Mouse (Mus musculus): ENCODE data around the gene Arl6ip5. TPM values are rescaled to one million over a fixed set of nuclear protein-coding genes. Genes with fewer than 3 reads are reported as not detected.

Arl6ip5 gene
- polyA plus RNA-seq, 1 experiment = 66.0 TPM

- peaks cover 10% of the 10 kb centered on the region; the same call in 1 of the 2 replicates for H3K4me1 ChIP-seq (ENCODE audit: control insufficient read depth, insufficient read depth, low read length)
- no peaks in the 10 kb centered on the region for H3K27me3 ChIP-seq (replicated peaks; ENCODE audit: control insufficient read depth, insufficient read depth, low read length)
- DNase-seq = no peak
- no peak overlapping the region for H3K4me3 ChIP-seq (ENCODE audit: insufficient read depth, low read depth, low read length)
- TF ChIP-seq CTCF (conservative IDR thresholded peaks at IDR 0.05; ENCODE audit: insufficient read depth, insufficient read length, low read depth, low read length) (no peak), POLR2A (IDR thresholded peaks at IDR 0.05; ENCODE audit: low read depth, low read length) (no peak)
- WGBS = 46% methylated on average over 5 of the region's 5 CpGs
- no peaks in the 10 kb centered on the region for H3K36me3 ChIP-seq (ENCODE audit: control insufficient read depth, insufficient read depth, low read length)
- H3K27ac ChIP-seq (ENCODE audit: insufficient read depth, low read depth, low read length) = peak overlapping the region; percentile 54; the same call in 1 of the 2 replicates
Measured at GRCm38 (mm10) chr6:97222931-97223467, 12.5 kb downstream of the Arl6ip5 start.

- H3K27me3 ChIP-seq (replicated peaks; ENCODE audit: control insufficient read depth, insufficient read depth, low read length) = no peaks in the 10 kb centered on the region
- TF ChIP-seq POLR2A (IDR thresholded peaks at IDR 0.05; ENCODE audit: low read depth, low read length) = no peak
- no peak for TF ChIP-seq CTCF (conservative IDR thresholded peaks at IDR 0.05; ENCODE audit: insufficient read depth, insufficient read length, low read depth, low read length)
- H3K4me1 ChIP-seq (ENCODE audit: control insufficient read depth, insufficient read depth, low read length) = peaks cover 10% of the 10 kb centered on the region; the same call in 1 of the 2 replicates
- 80% methylated on average over 4 of the region's 4 CpGs for WGBS
- no peak overlapping the region for H3K27ac ChIP-seq (ENCODE audit: insufficient read depth, low read depth, low read length)
- no peak for DNase-seq
- H3K4me3 ChIP-seq (ENCODE audit: insufficient read depth, low read depth, low read length) = no peak overlapping the region
- no peaks in the 10 kb centered on the region for H3K36me3 ChIP-seq (ENCODE audit: control insufficient read depth, insufficient read depth, low read length)
Measured at GRCm38 (mm10) chr6:97223566-97223965, 13.1 kb downstream of the Arl6ip5 start.

- WGBS = 98% methylated on average over 8 of the region's 8 CpGs
- Histone ChIP-seq H3K27me3 (replicated peaks; ENCODE audit: control insufficient read depth, insufficient read depth, low read length) (no peaks in the 10 kb centered on the region), H3K4me1 (ENCODE audit: control insufficient read depth, insufficient read depth, low read length) (peaks cover 10% of the 10 kb centered on the region; the same call in 1 of the 2 replicates), H3K27ac (ENCODE audit: insufficient read depth, low read depth, low read length) (no peak overlapping the region), H3K4me3 (ENCODE audit: insufficient read depth, low read depth, low read length) (no peak overlapping the region), H3K36me3 (ENCODE audit: control insufficient read depth, insufficient read depth, low read length) (no peaks in the 10 kb centered on the region)
- no peak for DNase-seq
- TF ChIP-seq POLR2A (IDR thresholded peaks at IDR 0.05; ENCODE audit: low read depth, low read length) = no peak
- no peak for TF ChIP-seq CTCF (conservative IDR thresholded peaks at IDR 0.05; ENCODE audit: insufficient read depth, insufficient read length, low read depth, low read length)
Measured at GRCm38 (mm10) chr6:97224505-97224904, 14.0 kb downstream of the Arl6ip5 start.

GRCm38 (mm10) chr6:97226083-97226491 lies 15.6 kb downstream of the Arl6ip5 start:
- H3K36me3 ChIP-seq (ENCODE audit: control insufficient read depth, insufficient read depth, low read length) = no peaks in the 10 kb centered on the region; the same call in 1 of the 2 replicates
- H3K27me3 ChIP-seq (replicated peaks; ENCODE audit: control insufficient read depth, insufficient read depth, low read length) = no peaks in the 10 kb centered on the region
- TF ChIP-seq CTCF (conservative IDR thresholded peaks at IDR 0.05; ENCODE audit: insufficient read depth, insufficient read length, low read depth, low read length) = no peak
- TF ChIP-seq POLR2A (IDR thresholded peaks at IDR 0.05; ENCODE audit: low read depth, low read length) = no peak
- 46% methylated on average over 1 of the region's 1 CpGs for WGBS
- H3K4me1 ChIP-seq (ENCODE audit: control insufficient read depth, insufficient read depth, low read length) = peaks cover 10% of the 10 kb centered on the region; the same call in 1 of the 2 replicates
- peak; percentile 28 for DNase-seq
- no peak overlapping the region for H3K4me3 ChIP-seq (ENCODE audit: insufficient read depth, low read depth, low read length)
- peak overlapping the region; percentile 71 for H3K27ac ChIP-seq (ENCODE audit: insufficient read depth, low read depth, low read length)

- H3K4me3 ChIP-seq (ENCODE audit: insufficient read depth, low read depth, low read length) = no peak overlapping the region
- H3K36me3 ChIP-seq (ENCODE audit: control insufficient read depth, insufficient read depth, low read length) = no peaks in the 10 kb centered on the region; the same call in 1 of the 2 replicates
- DNase-seq = no peak
- no peaks in the 10 kb centered on the region for H3K27me3 ChIP-seq (replicated peaks; ENCODE audit: control insufficient read depth, insufficient read depth, low read length)
- peaks cover 6% of the 10 kb centered on the region; the same call in 1 of the 2 replicates for H3K4me1 ChIP-seq (ENCODE audit: control insufficient read depth, insufficient read depth, low read length)
- H3K27ac ChIP-seq (ENCODE audit: insufficient read depth, low read depth, low read length) = no peak overlapping the region
- TF ChIP-seq CTCF (conservative IDR thresholded peaks at IDR 0.05; ENCODE audit: insufficient read depth, insufficient read length, low read depth, low read length) (no peak), POLR2A (IDR thresholded peaks at IDR 0.05; ENCODE audit: low read depth, low read length) (no peak)
- WGBS = 94% methylated on average over 9 of the region's 9 CpGs
Measured at GRCm38 (mm10) chr6:97227067-97227847, 16.8 kb downstream of the Arl6ip5 start.

- Histone ChIP-seq H3K4me3 (ENCODE audit: insufficient read depth, low read depth, low read length) (no peak overlapping the region), H3K36me3 (ENCODE audit: control insufficient read depth, insufficient read depth, low read length) (peaks cover 1% of the 10 kb centered on the region), H3K27me3 (replicated peaks; ENCODE audit: control insufficient read depth, insufficient read depth, low read length) (no peaks in the 10 kb centered on the region), H3K27ac (ENCODE audit: insufficient read depth, low read depth, low read length) (no peak overlapping the region), H3K4me1 (ENCODE audit: control insufficient read depth, insufficient read depth, low read length) (no peaks in the 10 kb centered on the region)
- 78% methylated on average over 7 of the region's 7 CpGs for WGBS
- DNase-seq = no peak
- TF ChIP-seq POLR2A (IDR thresholded peaks at IDR 0.05; ENCODE audit: low read depth, low read length) = no peak
Measured at GRCm38 (mm10) chr6:97234911-97235668, 24.6 kb downstream of the Arl6ip5 start.

- TF ChIP-seq POLR2A (IDR thresholded peaks at IDR 0.05; ENCODE audit: low read depth, low read length) (no peak), CTCF (conservative IDR thresholded peaks at IDR 0.05; ENCODE audit: insufficient read depth, insufficient read length, low read depth, low read length) (no peak)
- WGBS = 87% methylated on average over 5 of the region's 5 CpGs
- no peak overlapping the region for H3K27ac ChIP-seq (ENCODE audit: insufficient read depth, low read depth, low read length)
- H3K27me3 ChIP-seq (replicated peaks; ENCODE audit: control insufficient read depth, insufficient read depth, low read length) = no peaks in the 10 kb centered on the region
- peaks cover 1% of the 10 kb centered on the region; the same call in 1 of the 2 replicates for H3K36me3 ChIP-seq (ENCODE audit: control insufficient read depth, insufficient read depth, low read length)
- no peak for DNase-seq
- H3K4me3 ChIP-seq (ENCODE audit: insufficient read depth, low read depth, low read length) = no peak overlapping the region
- H3K4me1 ChIP-seq (ENCODE audit: control insufficient read depth, insufficient read depth, low read length) = no peaks in the 10 kb centered on the region
Measured at GRCm38 (mm10) chr6:97236088-97236487, 25.6 kb downstream of the Arl6ip5 start.
